Mouse (Mus musculus) lung, postnatal 0 days (tissue): ENCODE data around the gene Tmem92.

Source experiments
- CTCF ChIP-seq: IDR thresholded peaks from 2 replicates; pipeline ENCODE4 v1.5.1; 2016; ENCODE audit warnings: antibody characterized with exemption, mild to moderate bottlenecking
- EP300 ChIP-seq: IDR thresholded peaks from 2 replicates; pipeline ENCODE4 v1.6.1; 2016; ENCODE audit warnings: antibody characterized with exemption, mild to moderate bottlenecking, control low read depth

DNA sequence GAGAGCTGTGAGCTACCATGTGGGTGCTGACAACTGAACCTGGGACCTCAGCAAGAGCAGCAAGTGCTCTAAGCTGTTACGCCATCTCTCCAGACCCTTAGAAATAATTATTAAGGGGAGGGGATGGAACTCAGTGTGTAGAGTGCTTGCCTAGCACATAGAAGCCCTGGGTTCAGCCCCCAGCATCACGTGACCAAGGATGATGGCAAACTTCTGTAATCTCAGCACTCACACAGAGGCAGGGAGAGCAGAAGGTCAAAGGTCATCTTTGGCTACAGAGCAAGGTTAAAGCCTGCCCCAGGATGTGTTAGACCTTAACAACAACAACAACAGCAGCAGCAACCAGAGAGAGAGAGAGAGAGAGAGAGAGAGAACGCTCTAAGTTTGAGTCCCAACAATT is 54.0 kb downstream of the Tmem92 start:
- no peak for TF ChIP-seq CTCF
- TF ChIP-seq EP300, result no peak
